Mouse (Mus musculus): Measurements from ENCODE around the gene Irf9.

- TF ChIP-seq POLR2A (IDR thresholded peaks at IDR 0.05; ENCODE audit: borderline replicate concordance, control insufficient read depth, low read depth, low read length): no peak
- TF ChIP-seq CTCF (IDR thresholded peaks at IDR 0.05; ENCODE audit: control insufficient read depth, insufficient read depth, low read length): no peak
Measured at GRCm38 (mm10) chr14:55584303-55584701, 19.1 kb upstream of the Irf9 start.
